Mouse (Mus musculus) bone marrow macrophage, adult 2 months (primary cell): ENCODE data around the gene Cma2.

Experiments
- CTCF ChIP-seq: IDR thresholded peaks from 2 replicates; pipeline ENCODE4 v1.5.1; 2012; ENCODE audit warnings: low read depth, mild to moderate bottlenecking, low read length, moderate library complexity
- POLR2A ChIP-seq: IDR thresholded peaks from 2 replicates; pipeline ENCODE4 v1.6.1; 2012; ENCODE audit warnings: mild to moderate bottlenecking, low read depth, low read length, borderline replicate concordance

GRCm38 (mm10) chr14:56013924-56014323 is 63.1 kb downstream of the Cma2 start:
- TF ChIP-seq POLR2A (no peak), CTCF (no peak)
